Mouse (Mus musculus): ENCODE results near the gene Bms1. TPM values are rescaled to one million over a fixed set of nuclear protein-coding genes. Genes with fewer than 3 reads are reported as not detected.

The Bms1 gene
- total RNA-seq, 2 experiments from 2014 or later, result 20.1 to 24.0 TPM

- intact Hi-C loops (cut with DNase I), result no loop called here
- no peak for DNase-seq
Measured at GRCm38 (mm10) chr6:118372794-118373193, 46.5 kb downstream of the Bms1 start.

DNA sequence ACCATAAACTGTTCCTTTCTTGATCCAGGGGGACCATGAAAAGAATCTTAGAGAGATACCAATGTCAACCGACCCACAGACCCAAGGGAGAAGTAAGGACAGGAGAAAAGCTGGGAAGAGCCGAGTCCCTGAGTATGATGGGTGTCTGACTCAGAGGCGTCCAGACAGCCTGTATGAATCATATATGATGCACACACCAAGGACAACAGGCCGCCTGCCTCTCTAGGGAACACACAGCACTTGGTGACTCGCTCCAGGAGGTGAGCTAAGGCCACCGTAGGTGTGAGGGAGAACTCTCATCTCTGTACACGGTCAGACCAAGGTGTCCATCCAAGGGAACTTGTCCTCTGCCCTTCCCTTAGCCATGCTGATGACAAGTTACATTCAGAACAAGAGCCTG is 51.8 kb downstream of the Bms1 start:
- no peak for DNase-seq
- intact Hi-C loops (cut with DNase I), result no loop called here

DNA sequence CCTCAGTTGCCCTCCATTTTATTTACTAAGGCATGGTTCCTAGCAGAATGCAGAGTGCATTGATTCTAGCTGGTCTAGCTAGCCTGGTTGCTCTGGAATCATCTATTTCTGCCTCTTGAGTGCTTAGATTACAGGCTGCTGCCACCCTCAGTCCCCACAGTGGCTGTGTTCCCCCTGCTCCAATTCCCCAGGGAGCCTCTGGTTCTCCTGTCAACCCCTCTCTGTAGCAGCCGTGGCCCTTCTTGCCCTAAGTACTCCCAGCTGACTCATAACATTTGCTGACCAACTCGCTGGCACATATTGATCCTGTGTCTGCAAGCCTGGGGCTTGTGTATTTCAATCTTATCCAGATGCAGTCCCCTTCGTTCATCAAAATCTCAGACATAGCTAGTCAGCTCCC is 53.1 kb downstream of the Bms1 start:
- no peak for DNase-seq
- intact Hi-C loops (cut with DNase I), result no loop called here

GRCm38 (mm10) chr6:118365781-118366180 is 53.5 kb downstream of the Bms1 start:
- no peak for DNase-seq
- intact Hi-C loops (cut with DNase I), result no loop called here

DNA sequence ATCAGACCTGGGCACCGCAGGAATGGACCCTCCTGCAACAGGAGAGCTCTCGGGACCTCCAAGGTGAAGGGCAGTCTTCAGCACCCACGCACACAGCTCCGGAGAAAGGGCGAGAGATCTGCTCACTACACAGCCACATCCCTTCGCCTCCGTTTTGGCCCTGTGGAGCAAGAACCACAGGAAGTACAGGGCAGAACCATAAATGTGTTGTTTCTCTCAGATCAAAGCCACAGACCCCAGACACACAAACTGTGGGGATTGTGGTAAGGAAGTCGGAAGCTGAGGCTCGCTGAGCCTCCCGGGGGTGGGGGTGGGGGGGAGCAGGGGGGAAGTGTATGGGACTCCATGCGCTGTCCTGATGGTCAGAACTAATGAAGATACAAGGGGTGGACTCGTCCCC is 68.9 kb downstream of the Bms1 start:
- DNase-seq, result no peak
- intact Hi-C loops (cut with DNase I), result no loop called here

GRCm38 (mm10) chr6:118348186-118348585 is 71.1 kb downstream of the Bms1 start:
- intact Hi-C loops (cut with DNase I), result no loop called here
- DNase-seq, result no peak

DNA sequence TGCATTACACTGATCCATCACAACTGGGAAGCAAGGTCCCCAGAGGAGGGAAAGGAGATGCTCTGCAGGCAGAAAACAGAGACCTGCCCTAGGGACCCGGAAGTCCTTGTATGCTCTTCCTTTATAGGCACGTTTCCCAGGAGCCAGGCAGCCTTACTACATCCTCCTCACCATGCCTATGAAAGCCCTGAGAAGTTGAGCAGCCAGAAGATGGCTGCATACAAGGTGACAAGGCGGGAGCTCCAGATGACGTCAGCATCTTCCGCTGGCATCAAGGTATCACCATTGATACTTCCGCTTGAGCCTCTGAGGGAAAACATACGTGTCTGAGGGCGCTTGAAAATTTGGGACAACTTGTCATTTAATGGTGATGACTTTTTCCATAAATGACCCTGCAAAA is 72.0 kb downstream of the Bms1 start:
- DNase-seq, result no peak
- intact Hi-C loops (cut with DNase I), result no loop called here

GRCm38 (mm10) chr6:118341861-118342485 is 77.3 kb downstream of the Bms1 start:
- intact Hi-C loops (cut with DNase I), result no loop called here

DNA sequence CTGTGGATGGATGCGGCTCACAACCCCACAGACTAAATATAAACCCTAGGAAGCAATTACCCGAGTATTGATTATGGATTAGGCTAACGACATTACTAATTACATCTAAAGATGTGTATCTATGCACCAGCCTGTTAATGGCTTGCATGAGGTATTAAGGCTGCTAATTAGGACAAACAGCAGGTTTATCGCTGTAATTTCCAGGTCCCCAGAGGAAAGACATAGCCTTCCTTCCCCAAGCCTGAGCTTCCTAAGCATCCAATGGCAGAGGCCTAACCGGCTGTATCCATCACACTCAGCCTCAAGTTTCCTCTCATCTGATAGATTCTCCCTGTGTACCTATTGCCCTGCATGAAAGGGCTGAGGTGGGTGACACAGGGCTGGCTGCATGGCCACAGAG is 81.6 kb downstream of the Bms1 start:
- no peak for DNase-seq
- intact Hi-C loops (cut with DNase I), result no loop called here

More at GRCm38 (mm10) chr6:118341861-118342485, 77.3 kb downstream of the Bms1 start:
- DNase-seq, result no peak

DNA sequence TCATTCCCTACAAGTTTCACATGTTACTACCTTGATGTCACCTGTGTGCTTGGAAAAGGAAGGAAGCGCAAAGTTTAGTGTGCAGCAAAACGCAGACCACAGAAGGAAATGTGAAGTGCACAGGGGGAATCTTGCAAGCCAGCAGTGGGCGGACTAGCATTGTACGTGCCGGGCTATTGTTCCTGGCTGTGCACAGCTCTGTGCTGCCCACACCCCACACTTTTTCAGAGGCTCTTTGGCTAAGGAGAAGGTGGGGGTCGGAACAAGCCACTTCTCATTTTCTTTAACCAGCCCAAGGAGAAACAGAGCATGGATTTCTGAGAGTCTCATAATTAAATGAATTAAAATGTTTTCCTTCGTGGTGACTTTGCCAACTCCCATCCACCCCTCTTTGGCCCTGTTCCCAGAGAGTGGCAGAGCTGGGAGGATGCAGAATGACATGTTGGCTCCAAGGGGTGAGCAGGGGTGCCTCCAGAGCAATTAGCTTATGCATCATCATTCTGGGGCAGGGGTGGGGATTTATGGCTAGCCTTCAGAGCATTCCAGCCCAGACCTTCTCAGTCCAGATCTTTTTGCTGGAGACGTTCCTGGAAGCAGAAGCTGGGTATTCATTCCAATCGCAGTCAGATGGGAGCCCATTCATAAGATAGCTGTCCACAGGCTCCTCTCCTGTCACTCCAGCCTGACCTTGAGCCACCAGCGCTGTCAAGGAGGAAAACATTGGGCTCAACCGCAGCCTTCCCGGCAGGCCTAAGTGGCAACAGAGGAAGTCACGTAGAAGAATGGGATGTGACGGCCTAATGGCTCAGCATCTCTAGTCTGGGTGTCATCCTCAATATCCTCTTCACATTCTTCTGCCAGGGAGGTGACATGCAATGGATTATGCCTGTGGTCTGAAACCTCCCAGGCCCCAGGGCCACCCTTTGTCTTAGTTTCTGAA is 82.5 kb downstream of the Bms1 start:
- intact Hi-C loops (cut with DNase I), result no loop called here
- no peak for DNase-seq

DNA sequence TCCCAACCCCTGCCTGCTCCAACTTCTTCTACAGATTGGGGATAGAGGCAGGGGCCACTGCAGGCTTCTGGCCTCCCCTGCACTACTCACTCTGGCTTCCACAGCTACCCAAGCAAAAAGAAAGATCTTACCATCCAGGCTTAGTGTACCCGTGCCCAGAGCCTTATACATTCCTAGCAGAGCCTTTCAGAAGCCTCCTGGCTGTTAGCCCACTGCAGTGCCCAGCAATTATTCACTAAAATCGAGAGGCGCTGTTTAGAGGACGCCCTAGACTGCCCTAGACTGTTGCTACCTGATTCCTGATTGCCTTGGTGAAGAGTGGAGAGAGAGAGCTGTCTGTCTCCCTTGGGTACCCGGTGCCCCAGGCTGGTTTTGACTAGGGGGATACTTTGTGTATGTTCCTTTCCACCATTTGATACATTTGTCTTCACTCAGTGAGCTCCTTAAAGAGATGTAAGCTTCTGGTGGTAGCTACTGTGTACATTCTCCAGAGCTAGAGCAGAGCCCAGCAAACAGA is 83.3 kb downstream of the Bms1 start:
- no peak for DNase-seq
- intact Hi-C loops (cut with DNase I), result no loop called here

DNA sequence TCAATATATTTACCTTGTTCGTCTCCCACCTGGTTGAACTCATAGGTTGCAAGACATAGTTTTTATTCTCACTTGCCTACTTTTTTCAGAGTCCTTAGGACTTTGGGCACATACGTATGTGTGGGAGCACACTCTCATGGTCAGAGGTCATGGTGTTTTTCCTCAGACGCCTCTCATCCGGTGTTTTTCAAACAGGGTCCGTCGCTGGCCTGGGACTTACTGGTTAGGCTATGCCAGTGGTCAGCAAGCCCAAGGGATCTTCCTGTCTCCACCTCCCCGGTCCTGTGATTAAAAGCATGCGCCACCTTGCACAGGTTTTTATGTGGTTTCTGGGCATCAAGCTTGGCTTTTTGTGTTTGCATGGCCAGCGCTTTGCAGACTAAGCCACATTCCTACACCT is 85.4 kb downstream of the Bms1 start:
- no peak for DNase-seq
- intact Hi-C loops (cut with DNase I), result no loop called here

Small RNAs within 50 kb of the gene (microRNA-seq; reads per million reads assigned to microRNA genes)
- gene Gm25953 (ENCODE audit: borderline number of aligned reads in 2 of 2), result 0 reads per million in 2 experiments

Other genes with a start within 250 kb of the Bms1 start
- 1 to 10 TPM; 3.3 to 5.8 TPM for gene Ret, start 221.8 kb downstream of the Bms1 start, total RNA-seq (2021)
- gene Zfp248, start 36.1 kb upstream of the Bms1 start, total RNA-seq (2021), result 1 to 10 TPM; 1.5 to 1.7 TPM
- gene Zfp9, start 59.8 kb upstream of the Bms1 start, total RNA-seq (2021), result 1 to 10 TPM; 4.0 to 5.2 TPM
- gene Ankrd26, start 142.8 kb upstream of the Bms1 start, total RNA-seq (2021), result 1 to 10 TPM; 1.8 to 2.0 TPM